Mouse (Mus musculus) spleen, adult 2 months (tissue): ENCODE data around the gene Usp33.

Source experiments
- CTCF ChIP-seq: fragments of 200-500 bp; IDR thresholded peaks from 2 replicates; pipeline ENCODE4 v1.5.1; 2011; ENCODE audit warnings: mild to moderate bottlenecking, inconsistent platforms; ENCODE audit not compliant: insufficient read depth, insufficient read length, insufficient replicate concordance; ENCODE audit errors: extremely low read depth
- POLR2A ChIP-seq: fragments of 200-500 bp; IDR thresholded peaks from 2 replicates; pipeline ENCODE4 v1.6.1; 2011; ENCODE audit warnings: low read depth, low read length, inconsistent platforms

- TF ChIP-seq POLR2A (no peak), CTCF (no peak)
Observed at GRCm38 (mm10) chr3:152342961-152343517, 3.2 kb upstream of the Usp33 start.
